Mouse (Mus musculus): ENCODE data around the gene Rpl41. TPM values are rescaled to one million over a fixed set of nuclear protein-coding genes. Genes with fewer than 3 reads are reported as not detected.
"Not testable (repeated sequence)": the region's sequence is repeated elsewhere in the genome, so short reads cannot be mapped to it uniquely, and the experiment has no call there.

Rpl41 gene
- polyA plus RNA-seq, 1 experiment from 2014 or later, result 3,266 TPM

- Histone ChIP-seq H3K9me3 (replicated peaks) (no peaks in the 10 kb centered on the region), H3K27me3 (ENCODE audit: low read depth, poor library complexity, severe bottlenecking) (peaks cover 20% of the 10 kb centered on the region), H3K36me3 (peaks cover 33% of the 10 kb centered on the region), H3K4me3 (no peak overlapping the region), H3K4me1 (peaks cover 5% of the 10 kb centered on the region; the same call in 1 of the 2 replicates), H3K27ac (replicated peaks) (no peak overlapping the region)
- DNase-seq (ENCODE audit: low spot score), result no peak
- WGBS, result 80% methylated on average over 12 of the region's 12 CpGs
Observed at GRCm38 (mm10) chr10:128511761-128512160, 37.3 kb downstream of the Rpl41 start.

- Histone ChIP-seq H3K27me3 (ENCODE audit: low read depth, poor library complexity, severe bottlenecking) (peaks cover 15% of the 10 kb centered on the region), H3K36me3 (peaks cover 33% of the 10 kb centered on the region), H3K27ac (replicated peaks) (no peak overlapping the region), H3K4me1 (peaks cover 4% of the 10 kb centered on the region; the same call in 1 of the 2 replicates), H3K4me3 (no peak overlapping the region), H3K9me3 (replicated peaks) (no peaks in the 10 kb centered on the region)
- WGBS, result 93% methylated on average over 9 of the region's 9 CpGs
- DNase-seq (ENCODE audit: low spot score), result no peak
Observed at GRCm38 (mm10) chr10:128511189-128511588, 37.9 kb downstream of the Rpl41 start.

- peaks cover 6% of the 10 kb centered on the region for H3K27me3 ChIP-seq (ENCODE audit: low read depth, poor library complexity, severe bottlenecking)
- no peaks in the 10 kb centered on the region for H3K9me3 ChIP-seq (replicated peaks)
- DNase-seq (ENCODE audit: low spot score), result no peak
- H3K4me1 ChIP-seq, result no peaks in the 10 kb centered on the region
- no peak overlapping the region; the same call in 1 of the 2 replicates for H3K4me3 ChIP-seq
- 89% methylated on average over 11 of the region's 11 CpGs for WGBS
- no peak overlapping the region for H3K27ac ChIP-seq (replicated peaks)
- peaks cover 32% of the 10 kb centered on the region for H3K36me3 ChIP-seq
Observed at GRCm38 (mm10) chr10:128510301-128510700, 38.8 kb downstream of the Rpl41 start.

GRCm38 (mm10) chr10:128509831-128510230 lies 39.3 kb downstream of the Rpl41 start:
- no peaks in the 10 kb centered on the region for H3K4me1 ChIP-seq
- H3K36me3 ChIP-seq, result peaks cover 27% of the 10 kb centered on the region
- no peak for DNase-seq (ENCODE audit: low spot score)
- H3K4me3 ChIP-seq, result no peak overlapping the region
- 91% methylated on average over 4 of the region's 4 CpGs for WGBS
- no peaks in the 10 kb centered on the region for H3K9me3 ChIP-seq (replicated peaks)
- H3K27ac ChIP-seq (replicated peaks), result no peak overlapping the region
- peaks cover 1% of the 10 kb centered on the region for H3K27me3 ChIP-seq (ENCODE audit: low read depth, poor library complexity, severe bottlenecking)

GRCm38 (mm10) chr10:128509203-128509602 lies 39.9 kb downstream of the Rpl41 start:
- H3K4me1 ChIP-seq, result no peaks in the 10 kb centered on the region
- WGBS, result 94% methylated on average over 9 of the region's 9 CpGs
- DNase-seq (ENCODE audit: low spot score), result no peak
- no peak overlapping the region for H3K27ac ChIP-seq (replicated peaks)
- H3K36me3 ChIP-seq, result peaks cover 26% of the 10 kb centered on the region
- H3K9me3 ChIP-seq (replicated peaks), result no peaks in the 10 kb centered on the region
- no peak overlapping the region for H3K4me3 ChIP-seq
- H3K27me3 ChIP-seq (ENCODE audit: low read depth, poor library complexity, severe bottlenecking), result no peaks in the 10 kb centered on the region

- 88% methylated on average over 9 of the region's 9 CpGs for WGBS
- Histone ChIP-seq H3K9me3 (replicated peaks) (no peaks in the 10 kb centered on the region), H3K27ac (replicated peaks) (no peak overlapping the region), H3K36me3 (peaks cover 26% of the 10 kb centered on the region), H3K27me3 (ENCODE audit: low read depth, poor library complexity, severe bottlenecking) (no peaks in the 10 kb centered on the region), H3K4me3 (no peak overlapping the region), H3K4me1 (no peaks in the 10 kb centered on the region)
- DNase-seq (ENCODE audit: low spot score), result no peak
Observed at GRCm38 (mm10) chr10:128508260-128508659, 40.8 kb downstream of the Rpl41 start.

GRCm38 (mm10) chr10:128505974-128506373 lies 43.1 kb downstream of the Rpl41 start:
- no peaks in the 10 kb centered on the region for H3K9me3 ChIP-seq (replicated peaks)
- no peak overlapping the region for H3K27ac ChIP-seq (replicated peaks)
- 94% methylated on average over 14 of the region's 14 CpGs for WGBS
- H3K4me1 ChIP-seq, result no peaks in the 10 kb centered on the region
- H3K27me3 ChIP-seq (ENCODE audit: low read depth, poor library complexity, severe bottlenecking), result no peaks in the 10 kb centered on the region
- DNase-seq (ENCODE audit: low spot score), result no peak
- peaks cover 15% of the 10 kb centered on the region; the same call in 1 of the 2 replicates for H3K36me3 ChIP-seq
- no peak overlapping the region for H3K4me3 ChIP-seq

GRCm38 (mm10) chr10:128505371-128505667 lies 43.8 kb downstream of the Rpl41 start:
- H3K27me3 ChIP-seq (ENCODE audit: low read depth, poor library complexity, severe bottlenecking); DNase-seq (ENCODE audit: low spot score); H3K4me1 ChIP-seq; H3K27ac ChIP-seq (replicated peaks); H3K9me3 ChIP-seq (replicated peaks); H3K4me3 ChIP-seq: not testable (repeated sequence)
- WGBS, result 83% methylated on average over 5 of the region's 5 CpGs
- peaks cover 11% of the 10 kb centered on the region; the same call in 1 of the 2 replicates for H3K36me3 ChIP-seq

GRCm38 (mm10) chr10:128504641-128505370 lies 44.3 kb downstream of the Rpl41 start:
- no peaks in the 10 kb centered on the region for H3K27me3 ChIP-seq (ENCODE audit: low read depth, poor library complexity, severe bottlenecking)
- WGBS, result 85% methylated on average over 9 of the region's 9 CpGs
- no peak for DNase-seq (ENCODE audit: low spot score)
- H3K36me3 ChIP-seq, result peaks cover 6% of the 10 kb centered on the region; the same call in 1 of the 2 replicates
- H3K4me1 ChIP-seq, result no peaks in the 10 kb centered on the region; the same call in 1 of the 2 replicates
- H3K4me3 ChIP-seq, result peak overlapping the region; percentile 9; the same call in 1 of the 2 replicates
- no peaks in the 10 kb centered on the region for H3K9me3 ChIP-seq (replicated peaks)
- no peak overlapping the region for H3K27ac ChIP-seq (replicated peaks)

GRCm38 (mm10) chr10:128504012-128504411 lies 45.1 kb downstream of the Rpl41 start:
- no peaks in the 10 kb centered on the region for H3K9me3 ChIP-seq (replicated peaks)
- H3K4me1 ChIP-seq, result peaks cover 6% of the 10 kb centered on the region
- H3K27ac ChIP-seq (replicated peaks), result no peak overlapping the region
- no peak overlapping the region for H3K4me3 ChIP-seq
- H3K36me3 ChIP-seq, result 0 out of 2 replicates have a peak, but pooled peaks cover 4% of the 10 kb centered on the region
- DNase-seq (ENCODE audit: low spot score), result no peak
- H3K27me3 ChIP-seq (ENCODE audit: low read depth, poor library complexity, severe bottlenecking), result no peaks in the 10 kb centered on the region
- 86% methylated on average over 3 of the region's 3 CpGs for WGBS

- 83% methylated on average over 8 of the region's 8 CpGs for WGBS
Observed at GRCm38 (mm10) chr10:128503532-128503931, 45.6 kb downstream of the Rpl41 start.

GRCm38 (mm10) chr10:128502341-128502740 lies 46.8 kb downstream of the Rpl41 start:
- 78% methylated on average over 5 of the region's 5 CpGs for WGBS
- Histone ChIP-seq H3K36me3 (0 out of 2 replicates have a peak, but pooled peaks cover 4% of the 10 kb centered on the region), H3K27ac (replicated peaks) (no peak overlapping the region), H3K4me3 (no peak overlapping the region), H3K9me3 (replicated peaks) (no peaks in the 10 kb centered on the region), H3K4me1 (peaks cover 18% of the 10 kb centered on the region), H3K27me3 (ENCODE audit: low read depth, poor library complexity, severe bottlenecking) (peaks cover under 1% of the 10 kb centered on the region; the same call in 1 of the 2 replicates)
- no peak for DNase-seq (ENCODE audit: low spot score)

More at GRCm38 (mm10) chr10:128503532-128503931, 45.6 kb downstream of the Rpl41 start:
- no peak for DNase-seq (ENCODE audit: low spot score)
- peaks cover 6% of the 10 kb centered on the region for H3K4me1 ChIP-seq
- H3K27me3 ChIP-seq (ENCODE audit: low read depth, poor library complexity, severe bottlenecking), result no peaks in the 10 kb centered on the region
- H3K27ac ChIP-seq (replicated peaks), result no peak overlapping the region
- no peaks in the 10 kb centered on the region for H3K9me3 ChIP-seq (replicated peaks)
- H3K36me3 ChIP-seq, result 0 out of 2 replicates have a peak, but pooled peaks cover 4% of the 10 kb centered on the region
- H3K4me3 ChIP-seq, result no peak overlapping the region

- H3K27me3 ChIP-seq (ENCODE audit: low read depth, poor library complexity, severe bottlenecking), result peaks cover 14% of the 10 kb centered on the region
- H3K4me1 ChIP-seq, result peaks cover 40% of the 10 kb centered on the region
- H3K4me3 ChIP-seq, result peak overlapping the region; percentile 67
- no peaks in the 10 kb centered on the region for H3K36me3 ChIP-seq
- H3K27ac ChIP-seq (replicated peaks), result peak overlapping the region; percentile 84
- no peaks in the 10 kb centered on the region for H3K9me3 ChIP-seq (replicated peaks)
- WGBS, result 3% methylated on average over 21 of the region's 21 CpGs
- peak; percentile 60 for DNase-seq (ENCODE audit: low spot score)
Observed at GRCm38 (mm10) chr10:128499116-128499671, 49.9 kb downstream of the Rpl41 start.

Measured in midbrain, embryonic 10.5 days (tissue).